Mouse (Mus musculus) lung, adult 2 months (tissue): ENCODE measurements at regions not wholly inside any gene's neighbourhood (a gene's known extent, or its start where the extent isn't known, plus 50 kb on each side); places are given as distances from the start of the nearest gene placed in this dataset.

Experiments
- DNase-seq: peaks from one replicate; pipeline ENCODE4 v3.0.0; 2022
- H3K4me1 ChIP-seq: fragments of 200-500 bp; 2 replicates; pipeline ENCODE4 v1.6.1; 2011; ENCODE audit warnings: low read length; ENCODE audit not compliant: control insufficient read depth, insufficient read depth
- H3K4me3 ChIP-seq: fragments of 200-500 bp; replicated peaks from 2 replicates; pipeline ENCODE3; 2011; ENCODE audit warnings: low read depth, mild to moderate bottlenecking, control low read depth, low read length; ENCODE audit errors: extremely low read depth
- CTCF ChIP-seq: fragments of 200-500 bp; IDR thresholded peaks from 2 replicates; pipeline ENCODE4 v1.5.1; 2011; ENCODE audit warnings: mild to moderate bottlenecking, low read length, control low read depth; ENCODE audit not compliant: insufficient read depth
- POLR2A ChIP-seq: fragments of 200-500 bp; IDR thresholded peaks from 2 replicates; pipeline ENCODE4 v1.6.1; 2011; ENCODE audit warnings: low read depth, mild to moderate bottlenecking, control low read depth, low read length, borderline replicate concordance; ENCODE audit errors: extremely low read depth
- WGBS: fragments of 180-500 bp; shearing (Covaris S2); methylation state at CpG from one replicate; pipeline ENCODE4 v1.1.7; 2018; 5-methylcytosine and 5-hydroxymethylcytosine counted together

GRCm38 (mm10) chr14:24872931-24873330 lies 386.0 kb downstream of the Rps24 start:
- TF ChIP-seq POLR2A (no peak), CTCF (no peak)
- Histone ChIP-seq H3K4me1 (no peaks in the 10 kb centered on the region), H3K4me3 (no peak overlapping the region)
- 46% methylated on average over 3 of the region's 3 CpGs for WGBS
- no peak for DNase-seq

GRCm38 (mm10) chr14:24873406-24873805 lies 386.5 kb downstream of the Rps24 start:
- no peaks in the 10 kb centered on the region for H3K4me1 ChIP-seq
- DNase-seq: no peak
- WGBS: 93% methylated on average over 3 of the region's 3 CpGs
- no peak overlapping the region for H3K4me3 ChIP-seq
- TF ChIP-seq CTCF (no peak), POLR2A (no peak)

- no peak for DNase-seq
- 76% methylated on average over 12 of the region's 12 CpGs for WGBS
- no peak for TF ChIP-seq POLR2A
- no peak for TF ChIP-seq CTCF
These were observed 387.7 kb downstream of the Rps24 start for GRCm38 (mm10) chr14:24874426-24875155.

GRCm38 (mm10) chr14:24875156-24875545 lies 388.2 kb downstream of the Rps24 start:
- WGBS: 84% methylated on average over 8 of the region's 8 CpGs
- no peak for TF ChIP-seq CTCF
- no peak for TF ChIP-seq POLR2A
- Histone ChIP-seq H3K4me1 (no peaks in the 10 kb centered on the region), H3K4me3 (no peak overlapping the region)
- no peak for DNase-seq

More at GRCm38 (mm10) chr14:24874426-24875155, 387.7 kb downstream of the Rps24 start:
- Histone ChIP-seq H3K4me3 (no peak overlapping the region), H3K4me1 (no peaks in the 10 kb centered on the region)

- Histone ChIP-seq H3K4me3 (no peak overlapping the region), H3K4me1 (no peaks in the 10 kb centered on the region)
- no peak for DNase-seq
These were observed 389.0 kb downstream of the Rps24 start for GRCm38 (mm10) chr14:24875934-24876333.

GRCm38 (mm10) chr14:24876508-24876907 lies 389.6 kb downstream of the Rps24 start:
- Histone ChIP-seq H3K4me1 (no peaks in the 10 kb centered on the region), H3K4me3 (no peak overlapping the region)
- TF ChIP-seq CTCF: no peak
- TF ChIP-seq POLR2A: no peak
- DNase-seq: no peak
- 90% methylated on average over 5 of the region's 5 CpGs for WGBS

More at GRCm38 (mm10) chr14:24875934-24876333, 389.0 kb downstream of the Rps24 start:
- WGBS: 61% methylated on average over 6 of the region's 6 CpGs
- TF ChIP-seq CTCF (no peak), POLR2A (no peak)

GRCm38 (mm10) chr14:24877853-24878252 lies 390.9 kb downstream of the Rps24 start:
- WGBS: 25% methylated on average over 3 of the region's 3 CpGs
- no peak for DNase-seq
- no peaks in the 10 kb centered on the region for H3K4me1 ChIP-seq
- no peak for TF ChIP-seq CTCF
- TF ChIP-seq POLR2A: no peak
- no peak overlapping the region for H3K4me3 ChIP-seq

- WGBS: 65% methylated on average over 1 of the region's 1 CpGs
These were observed 399.2 kb downstream of the Rps24 start for GRCm38 (mm10) chr14:24886164-24886563.

GRCm38 (mm10) chr14:24886896-24887421 lies 400.0 kb downstream of the Rps24 start:
- TF ChIP-seq CTCF: no peak
- no peak for DNase-seq

More at GRCm38 (mm10) chr14:24886164-24886563, 399.2 kb downstream of the Rps24 start:
- no peak for TF ChIP-seq CTCF
- no peak for TF ChIP-seq POLR2A
- no peak overlapping the region for H3K4me3 ChIP-seq
- H3K4me1 ChIP-seq: no peaks in the 10 kb centered on the region
- no peak for DNase-seq

GRCm38 (mm10) chr14:24890856-24891255 lies 403.9 kb downstream of the Rps24 start:
- WGBS: 76% methylated on average over 2 of the region's 2 CpGs
- TF ChIP-seq CTCF (no peak), POLR2A (no peak)
- DNase-seq: no peak
- no peaks in the 10 kb centered on the region for H3K4me1 ChIP-seq
- no peak overlapping the region for H3K4me3 ChIP-seq

More at GRCm38 (mm10) chr14:24886896-24887421, 400.0 kb downstream of the Rps24 start:
- 66% methylated on average over 8 of the region's 8 CpGs for WGBS
- Histone ChIP-seq H3K4me3 (no peak overlapping the region), H3K4me1 (no peaks in the 10 kb centered on the region)
